Mouse (Mus musculus): ENCODE results near the gene Pak7.
"Not testable (repeated sequence)": the region's sequence is repeated elsewhere in the genome, so short reads cannot be mapped to it uniquely, and the experiment has no call there.

The Pak7 gene

DNA sequence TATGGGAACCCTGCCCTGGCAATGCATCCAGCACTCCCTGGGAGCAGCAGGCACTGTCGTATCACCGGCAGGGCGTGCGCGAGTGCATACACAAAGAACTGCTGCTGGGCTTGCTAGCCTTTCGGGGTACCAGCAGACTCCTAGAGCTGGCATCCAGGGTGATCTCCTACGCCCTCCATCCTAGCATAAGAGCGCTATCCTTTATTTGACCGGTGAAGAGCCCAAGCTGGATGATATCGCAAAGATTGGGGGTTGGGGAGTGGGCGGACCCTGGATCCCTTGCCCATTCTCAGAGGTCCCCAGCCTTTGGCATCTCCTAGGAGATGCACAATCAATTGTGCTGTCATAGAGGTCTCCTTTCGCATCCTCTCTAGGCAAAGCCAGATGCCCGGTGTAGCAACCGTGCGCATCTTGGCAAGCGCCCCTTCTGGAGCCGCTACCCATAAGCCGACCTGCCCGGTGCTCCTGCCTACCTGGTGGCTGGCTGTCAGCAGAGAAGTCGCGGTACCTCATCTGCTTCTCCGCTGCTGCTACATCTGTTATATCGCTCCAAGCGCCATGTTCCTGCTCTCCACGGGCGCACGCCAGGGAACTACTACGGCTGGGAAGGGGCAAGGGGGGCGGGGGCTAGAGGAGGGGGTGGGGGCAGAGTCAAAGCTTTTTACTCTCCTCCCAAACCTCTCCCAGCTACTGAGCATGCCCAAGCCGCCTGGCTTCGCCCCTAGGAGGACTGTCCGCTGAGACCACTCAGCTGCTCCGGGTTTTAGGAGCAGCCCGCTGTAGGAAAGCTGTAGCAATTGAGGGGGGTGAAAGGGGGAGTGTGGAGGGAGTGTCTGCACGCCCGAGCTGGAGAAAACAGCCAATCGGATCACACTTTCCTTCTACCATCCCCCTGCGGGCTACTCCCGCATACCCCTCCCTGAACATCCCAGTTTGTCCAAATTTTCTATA, at the start of gene Pak7:
Pak7 (minus strand) TSS at position 787 of the 951 bp plus-strand sequence.
- peak; percentile 83 for DNase-seq

- DNase-seq, result no peak
These were observed 37.8 kb upstream of the Pak7 start for GRCm38 (mm10) chr2:136425561-136425960.

DNA sequence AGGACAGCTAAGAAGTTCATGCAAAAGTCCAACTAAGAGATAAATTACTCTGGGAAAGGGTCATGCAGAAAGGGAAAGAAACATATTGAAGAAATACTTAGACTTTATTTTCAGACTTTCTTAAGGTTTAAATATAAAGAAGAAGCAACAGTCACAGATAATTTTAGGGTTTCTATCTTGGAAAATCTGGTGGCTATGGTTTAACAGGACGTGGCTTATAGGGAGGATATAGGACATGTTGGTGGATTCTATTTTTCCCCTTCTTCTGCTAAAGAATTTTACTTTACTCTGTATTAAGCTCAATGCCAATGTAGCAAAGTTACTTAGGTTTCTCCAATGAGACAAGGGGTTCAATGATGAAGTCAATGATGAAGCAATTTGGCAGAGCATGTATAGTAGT, 31.8 kb upstream of the Pak7 start:
- DNase-seq, result no peak

DNA sequence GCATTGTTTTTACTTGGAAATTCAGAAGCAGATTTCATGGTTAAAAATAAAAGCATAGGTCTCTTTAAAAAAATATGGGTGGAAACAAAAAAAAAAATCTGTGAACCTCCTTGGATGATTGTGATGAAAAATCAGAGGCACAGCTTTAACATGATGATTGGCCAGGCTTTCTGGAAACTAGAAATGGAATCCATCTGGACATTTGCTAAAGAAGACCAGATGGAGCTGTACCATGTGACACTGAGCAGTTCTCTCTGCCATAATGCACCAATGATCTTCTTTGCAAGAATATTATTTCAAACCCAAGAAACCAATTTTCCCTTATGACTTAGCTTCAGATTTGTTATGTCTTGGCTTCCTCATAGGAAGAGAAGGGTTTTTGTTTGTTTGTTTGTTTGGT, 28.6 kb upstream of the Pak7 start:
- no peak for DNase-seq

GRCm38 (mm10) chr2:136402587-136402986, 14.8 kb upstream of the Pak7 start:
- no peak for DNase-seq

GRCm38 (mm10) chr2:136375318-136375717, 12.4 kb downstream of the Pak7 start:
- DNase-seq, result no peak

DNA sequence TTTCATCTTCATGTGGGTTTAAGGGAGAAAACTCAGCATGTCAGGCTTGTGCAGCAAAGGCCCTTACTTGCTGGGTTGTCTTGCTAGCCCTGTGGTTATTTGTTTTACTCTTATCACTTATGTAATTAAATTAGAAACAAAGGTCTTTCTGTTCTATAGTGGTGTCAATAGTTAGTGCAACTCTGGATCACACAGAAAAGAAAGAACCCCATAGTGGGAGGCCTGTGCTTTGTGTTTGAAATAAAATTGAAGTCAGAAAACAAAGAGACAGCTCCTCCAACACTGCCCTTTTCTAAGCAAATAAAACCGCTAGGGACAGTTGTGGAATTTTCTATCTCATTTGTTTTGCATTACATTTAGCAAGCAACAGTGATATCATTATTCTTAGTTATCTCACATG, 15.4 kb downstream of the Pak7 start:
- DNase-seq, result no peak

DNA sequence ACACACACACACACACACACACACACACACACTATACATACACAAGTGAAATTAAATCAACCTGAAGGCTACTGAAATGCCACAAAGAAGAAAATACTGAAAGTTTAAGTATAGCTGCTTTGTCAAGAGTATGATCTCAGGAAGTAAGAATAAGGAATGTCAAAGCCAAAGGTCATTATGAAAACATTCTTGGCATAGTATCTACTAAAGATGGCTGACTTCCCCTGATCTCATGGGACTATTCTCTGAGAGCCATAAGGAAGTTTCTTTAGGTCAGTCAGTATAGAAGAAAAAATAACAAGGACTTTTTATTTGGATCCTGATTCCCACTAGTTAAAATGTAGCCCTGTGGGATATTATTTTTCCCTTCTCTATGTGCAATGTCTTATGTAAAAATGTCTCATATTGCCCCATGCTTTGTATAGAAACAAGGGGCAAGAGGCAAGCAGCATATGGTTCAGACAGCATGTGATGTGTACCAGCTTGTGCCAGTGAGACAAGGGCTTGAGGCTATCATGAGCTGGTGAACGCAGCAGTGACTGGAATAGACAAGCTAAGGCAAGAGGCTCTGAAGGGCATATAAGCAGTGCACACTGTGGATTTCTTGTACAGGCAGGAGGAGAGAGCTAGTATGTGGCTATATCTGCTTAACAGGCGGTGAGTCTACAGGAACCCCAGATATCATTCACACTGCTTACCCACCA, 36.2 kb downstream of the Pak7 start:
- DNase-seq, result no peak

DNA sequence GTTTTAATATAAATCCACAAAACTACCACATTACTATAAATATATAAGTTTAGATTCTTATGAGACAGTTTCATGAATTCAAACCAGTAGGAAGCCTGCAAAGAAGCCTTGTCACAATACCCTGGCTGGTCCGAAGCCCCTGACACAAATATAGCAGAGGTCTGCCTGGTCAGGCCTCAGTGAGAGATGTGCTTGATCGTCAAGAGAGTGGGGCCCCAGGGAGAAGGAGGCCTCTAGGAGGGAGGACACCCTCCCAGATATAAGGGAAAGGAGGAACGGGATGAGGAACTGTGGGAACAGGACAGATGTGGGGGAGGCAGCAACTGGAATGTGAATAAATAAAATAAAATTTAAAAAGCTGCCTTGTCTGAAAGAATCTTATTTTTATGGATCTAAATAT, 37.3 kb downstream of the Pak7 start:
- DNase-seq, result no peak

DNA sequence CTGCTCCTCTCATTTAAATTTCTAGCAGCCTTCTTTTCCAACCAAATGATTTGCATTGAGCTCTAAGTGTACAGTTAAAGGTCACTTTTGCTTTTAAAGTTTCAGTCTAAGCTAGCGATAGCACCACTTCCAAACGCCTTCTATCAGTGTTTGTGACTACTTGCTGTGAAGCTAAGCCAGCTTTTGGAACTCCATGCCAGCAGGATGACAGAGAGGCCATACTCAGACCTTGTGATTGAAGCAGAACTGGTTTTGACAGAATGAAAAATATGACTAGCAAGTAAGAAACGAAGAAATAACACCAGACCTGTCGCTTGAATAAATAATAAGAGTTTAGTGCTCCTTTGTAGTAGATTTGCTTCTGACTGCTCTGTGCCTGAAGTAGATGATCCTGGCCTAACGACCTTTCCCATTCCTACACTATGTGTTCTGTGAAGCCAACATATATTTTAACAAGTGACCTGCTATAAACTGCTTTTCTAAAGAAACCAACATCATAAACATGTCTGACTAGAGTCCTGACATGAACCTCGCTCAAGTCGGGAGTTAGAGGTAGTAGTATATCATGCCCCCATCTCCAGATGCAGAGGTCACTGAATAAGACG, 38.0 kb downstream of the Pak7 start:
- no peak for DNase-seq

- DNase-seq, result not testable (repeated sequence)
These were observed 43.5 kb downstream of the Pak7 start for GRCm38 (mm10) chr2:136344240-136344780.

DNA sequence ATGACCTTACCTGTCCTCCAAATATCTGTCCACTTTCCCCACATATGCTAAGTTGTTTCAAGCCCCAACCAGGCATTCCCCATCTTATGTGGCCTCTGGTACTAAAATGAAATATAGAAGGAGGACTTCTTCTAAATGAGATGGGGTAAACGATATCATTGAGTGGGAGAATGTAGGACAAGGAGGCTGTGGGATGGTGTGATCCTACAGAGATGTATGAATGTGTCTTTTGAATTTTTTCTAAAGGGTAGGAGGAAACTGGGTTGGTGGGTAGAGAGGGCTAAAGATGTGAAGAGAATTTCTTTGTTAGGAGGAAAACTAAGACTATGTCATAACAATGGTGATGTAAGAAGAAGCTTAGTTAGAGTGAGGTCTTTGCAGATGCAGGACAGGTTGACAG, 57.8 kb downstream of the Pak7 start:
- DNase-seq, result no peak

GRCm38 (mm10) chr2:136325646-136326045, 62.1 kb downstream of the Pak7 start:
- no peak for DNase-seq

DNA sequence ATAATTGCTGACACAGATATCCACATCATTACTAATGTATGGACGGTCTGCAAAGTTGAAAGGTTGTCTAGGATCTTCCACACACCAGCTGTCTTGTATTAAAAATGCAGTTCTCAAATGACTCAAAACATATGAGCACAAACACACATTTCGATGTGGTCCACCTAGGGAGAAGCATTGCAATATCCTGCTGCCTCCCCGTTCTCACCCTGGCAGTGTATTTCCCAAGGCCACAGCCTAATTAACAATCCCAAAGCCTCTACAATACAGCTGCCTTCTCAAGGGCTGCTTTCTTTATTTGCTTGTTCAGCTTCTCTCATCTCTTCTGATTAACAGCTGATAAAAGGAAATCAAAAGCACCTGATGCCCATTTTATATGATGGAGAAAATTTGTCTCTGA, 78.5 kb downstream of the Pak7 start:
- no peak for DNase-seq

GRCm38 (mm10) chr2:136308743-136309142, 79.0 kb downstream of the Pak7 start:
- DNase-seq, result no peak

GRCm38 (mm10) chr2:136302201-136302600, 85.6 kb downstream of the Pak7 start:
- DNase-seq, result no peak

- DNase-seq, result no peak
These were observed 86.4 kb downstream of the Pak7 start for GRCm38 (mm10) chr2:136301406-136301805.

DNA sequence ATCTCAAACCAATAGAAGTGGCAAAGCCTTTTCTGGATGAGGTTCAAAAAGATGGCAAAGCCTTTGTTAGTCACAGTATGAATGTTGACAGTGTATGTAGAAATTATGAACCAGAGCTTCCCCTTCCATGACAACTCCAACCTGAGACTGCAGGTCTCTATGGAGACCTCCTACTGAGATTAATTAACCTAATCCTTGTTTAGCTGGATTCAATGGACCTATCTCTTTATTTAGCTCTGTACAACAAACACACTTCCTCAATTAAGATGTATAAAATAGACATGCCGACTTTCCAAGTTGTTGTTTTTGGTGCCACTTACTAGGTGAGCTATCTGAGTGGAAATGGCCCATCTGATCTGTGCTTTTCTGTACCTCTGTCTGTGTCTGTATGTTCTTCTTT, 90.4 kb downstream of the Pak7 start:
- DNase-seq, result no peak

DNA sequence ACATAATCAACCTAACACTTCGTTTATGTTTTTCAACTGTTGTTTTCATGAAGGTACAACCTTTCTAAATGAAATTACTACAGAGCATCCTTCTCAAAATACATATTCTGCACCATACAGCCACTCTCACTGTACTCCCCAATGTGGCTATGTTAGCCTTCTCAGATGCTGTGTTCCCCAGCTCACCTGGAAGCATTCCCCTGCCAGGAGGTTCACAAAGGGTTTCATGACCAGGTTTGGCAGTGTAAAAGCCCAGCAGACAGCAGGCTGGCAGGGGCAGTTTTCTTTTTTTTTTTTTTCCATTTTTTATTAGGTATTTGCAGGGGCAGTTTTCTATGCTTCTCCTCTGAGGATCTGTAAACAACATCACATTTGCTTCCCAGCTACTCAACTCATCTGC, 105.7 kb downstream of the Pak7 start:
- no peak for DNase-seq

DNA sequence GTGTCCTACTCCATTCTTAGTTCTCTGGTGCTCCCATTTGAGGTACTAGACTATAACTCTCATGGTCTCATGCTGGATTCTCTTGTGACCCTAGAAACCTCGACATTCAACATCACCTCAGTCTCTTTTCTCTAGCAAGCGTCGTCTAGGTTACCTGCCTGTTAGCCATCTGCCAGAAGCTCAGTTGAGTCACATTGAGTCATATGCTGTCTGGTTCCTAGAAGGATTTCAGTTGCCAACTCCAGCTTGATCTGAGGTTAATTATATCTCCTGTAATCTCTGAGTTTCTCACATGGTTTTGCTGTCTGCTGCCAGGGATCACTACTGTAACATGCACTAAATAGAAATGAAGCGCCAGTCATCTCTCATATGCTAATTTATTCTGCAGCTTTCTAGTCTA, 145.8 kb downstream of the Pak7 start:
- DNase-seq, result not testable (repeated sequence)

- no peak for DNase-seq
These were observed 156.5 kb downstream of the Pak7 start for GRCm38 (mm10) chr2:136231228-136231627.

DNA sequence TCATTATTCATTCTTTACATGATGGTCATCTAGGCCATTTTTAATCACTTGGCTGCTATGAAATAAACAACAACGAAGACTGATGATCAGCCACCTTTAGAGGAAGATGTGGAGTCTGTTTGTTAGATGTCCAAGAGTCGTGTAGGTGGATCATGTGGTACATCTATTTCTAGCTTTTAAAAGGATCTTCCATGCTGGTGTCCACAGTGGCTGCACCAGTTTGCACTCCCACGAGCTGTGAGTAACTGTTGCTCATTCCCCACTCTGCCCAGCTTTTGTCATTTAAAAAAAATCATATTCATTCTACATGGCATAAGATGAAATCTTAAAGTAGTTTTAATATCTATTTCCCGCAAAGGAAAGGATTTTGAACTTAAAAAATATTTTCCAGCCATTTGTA, 183.7 kb downstream of the Pak7 start:
- DNase-seq, result no peak

GRCm38 (mm10) chr2:136175030-136175429, 212.7 kb downstream of the Pak7 start:
- DNase-seq, result no peak
